In the genomic region with DNA sequence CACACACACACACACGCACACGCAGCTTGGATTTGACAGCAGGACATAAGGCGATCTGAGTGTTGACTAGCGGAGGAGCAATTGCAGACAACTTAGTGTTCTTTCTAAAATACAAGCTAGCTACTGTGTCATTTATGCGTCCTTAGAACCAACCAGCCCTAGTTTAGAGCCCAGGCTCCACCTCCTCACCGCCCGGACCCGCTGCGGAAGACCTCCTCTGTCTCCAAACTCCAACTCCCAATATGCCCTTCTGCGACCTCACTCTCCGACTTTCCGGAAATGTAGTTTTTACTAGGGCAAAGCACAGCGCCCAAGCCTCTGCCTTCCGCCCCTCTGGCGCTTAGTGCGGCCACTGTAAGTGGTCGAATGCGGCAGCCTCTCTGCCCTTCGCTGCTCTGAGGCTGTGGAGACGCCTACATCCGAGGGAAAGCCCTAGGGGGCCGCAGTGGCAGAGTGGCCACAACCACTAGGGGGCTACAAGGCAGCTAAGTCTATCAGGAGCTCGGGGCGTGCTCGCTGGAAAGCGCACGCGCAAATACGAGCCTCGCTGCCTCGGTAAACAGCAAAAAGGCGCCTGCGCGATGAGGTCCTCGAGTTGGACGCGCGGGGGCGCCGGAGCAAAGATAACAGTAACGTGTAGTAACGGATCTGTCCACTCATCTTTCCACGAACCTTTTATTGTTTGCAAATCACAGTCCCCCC, we compare ENCODE assay signal across 8 mouse cellular contexts. TPM values are rescaled to one million over a fixed set of nuclear protein-coding genes. Genes with fewer than 3 reads are reported as not detected.
A peak's percentile ranks its signal among the peaks of the same experiment; 100 is the strongest.
DNase-seq lines count a peak whose midpoint lies in the region; ATAC-seq lines count a peak whose summit lies in the region.

No protein-coding gene starts in this region.

- DNase-seq in adrenal gland, adult (ENCODE audit: inconsistent age in 2 of 2, low spot score in 1 of 2) = peak; percentile 98 to 99
- DNase-seq in embryo, embryonic 10.5 days (ENCODE audit: low spot score) = peak; percentile 100
- DNase-seq in gastrocnemius, postnatal 14 days = peak; percentile 97
- peak; percentile 97 for DNase-seq in left cerebral cortex, postnatal 10 days (ENCODE audit: extremely low spot score in 1 of 2, low spot score in 2 of 2)
- DNase-seq in right cerebral cortex, postnatal 25 days = peak; percentile 98
- peak; percentile 94 to 95 for DNase-seq in urinary bladder, postnatal 4 days (ENCODE audit: low spot score in 2 of 2)

- ATAC-seq in inflammation-experienced regulatory T-cells, adult 6 months = peak; percentile 93
- ATAC-seq in megakaryocyte-erythroid progenitor cell, adult 5-6 weeks (replicated peaks; ENCODE audit: low FRiP score, low TSS enrichment, poor library complexity, severe bottlenecking) = peak; percentile 94

- intact Hi-C loops in gastrocnemius, postnatal 14 days (cut with DNase I; ENCODE audit: low total_unique reads) = no loop called here
- intact Hi-C loops in left cerebral cortex, postnatal 10 days (cut with DNase I) = loop anchor here (2.0 kb wide), 1 partner anchor 64 kb away; no protein-coding TSS in a partner anchor

RNA-seq across cellular contexts. Expression of a gene that starts 6.4 kb away (rescaled TPM):
- 10 to 100 TPM; 19.1 to 19.9 TPM for total RNA-seq in gastrocnemius, postnatal 14 days (2021)
- 1 to 10 TPM; 1.7 to 5.6 (median 2.0) TPM for polyA plus RNA-seq in inflammation-experienced regulatory T-cells, adult 6 months (2017; shearing (Covaris generic))
- total RNA-seq in left cerebral cortex, postnatal 10 days (2021) = 10 to 100 TPM; 16.2 to 18.7 TPM
- total RNA-seq in megakaryocyte-erythroid progenitor cell, adult 5-6 weeks (2014; fragmentation: Nextera tagmentation) = 257 and 310 TPM in 2 replicates
- 103 and 198 TPM in 2 replicates for total RNA-seq in megakaryocyte-erythroid progenitor cell, adult 5-6 weeks (2017)

RNA-seq across cellular contexts. Expression of a gene that starts 8.4 kb away (rescaled TPM):
- 1 to 10 TPM; 5.7 to 7.3 TPM for total RNA-seq in gastrocnemius, postnatal 14 days (2021)
- 10 to 100 TPM; 39.3 to 53.6 (median 44.9) TPM for polyA plus RNA-seq in inflammation-experienced regulatory T-cells, adult 6 months (2017; shearing (Covaris generic))
- total RNA-seq in left cerebral cortex, postnatal 10 days (2021) = 10 to 100 TPM; 52.1 to 52.4 TPM
- total RNA-seq in megakaryocyte-erythroid progenitor cell, adult 5-6 weeks (2014; fragmentation: Nextera tagmentation) = 6.1 and 15.3 TPM in 2 replicates
- total RNA-seq in megakaryocyte-erythroid progenitor cell, adult 5-6 weeks (2017) = 0.70 and 1.6 TPM in 2 replicates

RNA-seq across cellular contexts. Expression of a gene that starts 37.4 kb away (rescaled TPM):
- total RNA-seq in gastrocnemius, postnatal 14 days (2021) = 10 to 100 TPM; 19.5 to 21.0 TPM
- 10 to 100 TPM; 29.0 to 58.0 (median 41.3) TPM for polyA plus RNA-seq in inflammation-experienced regulatory T-cells, adult 6 months (2017; shearing (Covaris generic))
- total RNA-seq in left cerebral cortex, postnatal 10 days (2021) = 10 to 100 TPM; 16.1 to 17.8 TPM
- 68.9 and 88.4 TPM in 2 replicates for total RNA-seq in megakaryocyte-erythroid progenitor cell, adult 5-6 weeks (2014; fragmentation: Nextera tagmentation)
- 20.1 and 31.0 TPM in 2 replicates for total RNA-seq in megakaryocyte-erythroid progenitor cell, adult 5-6 weeks (2017)

Comparison
In these comparisons a context has a peak if more than half of its experiments do, and no peak if none do; other contexts are left out.
1. Peak in every context shown above with its lines: DNase-seq and ATAC-seq.
2. RNA of a gene that starts 6.4 kb away (total RNA-seq): 103 to 310 TPM in megakaryocyte-erythroid progenitor cell, adult 5-6 weeks; 19.1 to 19.9 TPM in gastrocnemius, postnatal 14 days and 16.2 to 18.7 TPM in left cerebral cortex, postnatal 10 days; every median in the first group is over 4 times any median in the second.